Mouse (Mus musculus): ENCODE measurements around the gene Dapk3. TPM values are rescaled to one million over a fixed set of nuclear protein-coding genes. Genes with fewer than 3 reads are reported as not detected.

Gene Dapk3
- polyA plus RNA-seq, 1 experiment from 2014 or later = 61.7 TPM

- peaks cover 34% of the 10 kb centered on the region for H3K36me3 ChIP-seq
- ATAC-seq (ENCODE audit: low FRiP score) = no peak
- no peaks in the 10 kb centered on the region for H3K9me3 ChIP-seq
- 92% methylated on average over 16 of the region's 16 CpGs for WGBS
- H3K4me1 ChIP-seq (replicated peaks) = peaks cover 13% of the 10 kb centered on the region
- no peak overlapping the region for H3K27ac ChIP-seq
- peaks cover 75% of the 10 kb centered on the region for H3K27me3 ChIP-seq
- no peak overlapping the region for H3K4me3 ChIP-seq
- no peak overlapping the region for H3K4me2 ChIP-seq
- H3K9ac ChIP-seq = no peak overlapping the region
Measured at GRCm38 (mm10) chr10:81242021-81242420, 59.2 kb downstream of the Dapk3 start.

Other genes with a start within 250 kb of the Dapk3 start
- gene Gng7, start 168.1 kb upstream of the Dapk3 start, polyA plus RNA-seq (2015; fragmentation: Nextera tagmentation; extraction: Ambion mirVana) = 13.4 and 13.5 TPM in 2 replicates
- gene Diras1, start 157.3 kb upstream of the Dapk3 start, polyA plus RNA-seq (2015; fragmentation: Nextera tagmentation; extraction: Ambion mirVana) = 37.5 and 40.2 TPM in 2 replicates
- 42.3 and 44.0 TPM in 2 replicates for gene Slc39a3, start 145.6 kb upstream of the Dapk3 start, polyA plus RNA-seq (2015; fragmentation: Nextera tagmentation; extraction: Ambion mirVana)
- gene Sgta, start 122.8 kb upstream of the Dapk3 start, polyA plus RNA-seq (2015; fragmentation: Nextera tagmentation; extraction: Ambion mirVana) = 292 and 304 TPM in 2 replicates
- gene Thop1, start 113.0 kb upstream of the Dapk3 start, polyA plus RNA-seq (2015; fragmentation: Nextera tagmentation; extraction: Ambion mirVana) = 45.0 and 46.9 TPM in 2 replicates
- 0.26 and 0.41 TPM in 2 replicates for gene Creb3l3, start 84.1 kb upstream of the Dapk3 start, polyA plus RNA-seq (2015; fragmentation: Nextera tagmentation; extraction: Ambion mirVana)
- gene Map2k2, start 77.1 kb upstream of the Dapk3 start, polyA plus RNA-seq (2015; fragmentation: Nextera tagmentation; extraction: Ambion mirVana) = 224 and 227 TPM in 2 replicates
- gene Zbtb7a, start 47.8 kb upstream of the Dapk3 start, polyA plus RNA-seq (2015; fragmentation: Nextera tagmentation; extraction: Ambion mirVana) = 13.2 and 13.5 TPM in 2 replicates
- 58.4 and 62.3 TPM in 2 replicates for gene Pias4, start 15.1 kb upstream of the Dapk3 start, polyA plus RNA-seq (2015; fragmentation: Nextera tagmentation; extraction: Ambion mirVana)
- 561 and 576 TPM in 2 replicates for gene Eef2, start 6.4 kb upstream of the Dapk3 start, polyA plus RNA-seq (2015; fragmentation: Nextera tagmentation; extraction: Ambion mirVana)
- 0.13 and 0.26 TPM in 2 replicates for gene 4930442H23Rik, start 844 bp downstream of the Dapk3 start, polyA plus RNA-seq (2015; fragmentation: Nextera tagmentation; extraction: Ambion mirVana)
- gene Nmrk2, start 19.0 kb downstream of the Dapk3 start, polyA plus RNA-seq (2015; fragmentation: Nextera tagmentation; extraction: Ambion mirVana) = 0.09 and 0.10 TPM in 2 replicates
- gene Atcay, start 47.8 kb downstream of the Dapk3 start, polyA plus RNA-seq (2015; fragmentation: Nextera tagmentation; extraction: Ambion mirVana) = 68.1 TPM in 2 replicates
- 19.7 and 21.6 TPM in 2 replicates for gene Zfr2, start 50.1 kb downstream of the Dapk3 start, polyA plus RNA-seq (2015; fragmentation: Nextera tagmentation; extraction: Ambion mirVana)
- gene Matk, start 69.9 kb downstream of the Dapk3 start, polyA plus RNA-seq (2015; fragmentation: Nextera tagmentation; extraction: Ambion mirVana) = 16.4 and 16.9 TPM in 2 replicates
- gene Mrpl54, start 83.9 kb downstream of the Dapk3 start, polyA plus RNA-seq (2015; fragmentation: Nextera tagmentation; extraction: Ambion mirVana) = 134 and 144 TPM in 2 replicates
- 29.7 and 30.6 TPM in 2 replicates for gene Apba3, start 84.0 kb downstream of the Dapk3 start, polyA plus RNA-seq (2015; fragmentation: Nextera tagmentation; extraction: Ambion mirVana)
- gene Tjp3, start 108.6 kb downstream of the Dapk3 start, polyA plus RNA-seq (2015; fragmentation: Nextera tagmentation; extraction: Ambion mirVana) = 4.5 and 5.2 TPM in 2 replicates
- gene Pip5k1c, start 110.0 kb downstream of the Dapk3 start, polyA plus RNA-seq (2015; fragmentation: Nextera tagmentation; extraction: Ambion mirVana) = 97.2 and 102 TPM in 2 replicates
- gene Cactin, start 138.1 kb downstream of the Dapk3 start, polyA plus RNA-seq (2015; fragmentation: Nextera tagmentation; extraction: Ambion mirVana) = 33.5 and 34.7 TPM in 2 replicates
- 4.6 and 5.6 TPM in 2 replicates for gene Tbxa2r, start 145.7 kb downstream of the Dapk3 start, polyA plus RNA-seq (2015; fragmentation: Nextera tagmentation; extraction: Ambion mirVana)
- gene Gipc3, start 160.3 kb downstream of the Dapk3 start, polyA plus RNA-seq (2015; fragmentation: Nextera tagmentation; extraction: Ambion mirVana) = not detected in 2 replicates
- gene Hmg20b, start 167.5 kb downstream of the Dapk3 start, polyA plus RNA-seq (2015; fragmentation: Nextera tagmentation; extraction: Ambion mirVana) = 47.3 and 50.4 TPM in 2 replicates
- gene Mfsd12, start 174.5 kb downstream of the Dapk3 start, polyA plus RNA-seq (2015; fragmentation: Nextera tagmentation; extraction: Ambion mirVana) = 11.9 and 12.4 TPM in 2 replicates
- gene 4930404N11Rik, start 182.8 kb downstream of the Dapk3 start, polyA plus RNA-seq (2015; fragmentation: Nextera tagmentation; extraction: Ambion mirVana) = 1.0 and 1.1 TPM in 2 replicates
- gene Fzr1, start 195.5 kb downstream of the Dapk3 start, polyA plus RNA-seq (2015; fragmentation: Nextera tagmentation; extraction: Ambion mirVana) = 121 and 126 TPM in 2 replicates
- 72.1 and 74.8 TPM in 2 replicates for gene Dohh, start 201.4 kb downstream of the Dapk3 start, polyA plus RNA-seq (2015; fragmentation: Nextera tagmentation; extraction: Ambion mirVana)
- 6.5 and 8.1 TPM in 2 replicates for gene Gm48551, start 201.5 kb downstream of the Dapk3 start, polyA plus RNA-seq (2015; fragmentation: Nextera tagmentation; extraction: Ambion mirVana)
- gene Gm48552, start 206.0 kb downstream of the Dapk3 start, polyA plus RNA-seq (2015; fragmentation: Nextera tagmentation; extraction: Ambion mirVana) = 2.0 and 2.3 TPM in 2 replicates
- 1.8 TPM in 2 replicates for gene Smim24, start 210.0 kb downstream of the Dapk3 start, polyA plus RNA-seq (2015; fragmentation: Nextera tagmentation; extraction: Ambion mirVana)